Mouse (Mus musculus) adrenal gland, adult (tissue): ENCODE results near the gene Bcl6b.

Source experiments
- DNase-seq, 2 experiments: peaks; one replicate each; pipeline ENCODE4 v3.0.0; 2022 to 2023; ENCODE audit warnings: low spot score in 1 of 2; ENCODE audit not compliant: inconsistent age in 2 of 2

Bcl6b gene

GRCm38 (mm10) chr11:70178311-70178710, 51.3 kb downstream of the Bcl6b start:
- no peak for DNase-seq

- DNase-seq, result no peak
Measured at GRCm38 (mm10) chr11:70177647-70178046, 52.0 kb downstream of the Bcl6b start.

DNA sequence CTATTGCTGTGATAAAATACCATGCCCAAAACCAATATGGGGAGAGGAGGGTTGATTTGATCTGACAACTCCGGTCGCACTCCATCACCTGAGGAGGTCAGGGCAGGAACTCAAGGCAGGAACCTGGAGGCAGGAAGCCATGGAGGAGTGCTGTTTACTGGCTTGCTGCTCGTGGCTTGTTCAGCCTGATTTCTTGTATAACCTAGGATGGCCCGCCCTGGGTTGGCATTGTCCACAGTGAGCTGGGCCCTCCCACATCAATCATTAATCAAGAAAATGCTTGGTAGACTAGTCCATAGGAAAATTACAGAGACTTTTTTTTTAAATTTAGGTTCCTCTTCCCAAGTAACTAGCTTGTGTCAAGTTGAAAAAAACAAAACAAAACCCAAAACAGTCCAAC, 55.1 kb downstream of the Bcl6b start:
- DNase-seq, result no peak
